Mouse (Mus musculus) kidney, postnatal 25 days (tissue): Measurements from ENCODE around the gene Wdr54.

Experiments
- DNase-seq, 2 experiments: peaks; one replicate each; pipeline ENCODE4 v3.0.0; 2021; ENCODE audit warnings: mixed read lengths in 2 of 2

The Wdr54 gene

GRCm38 (mm10) chr6:83125331-83125730 is 30.9 kb downstream of the Wdr54 start, which contains the start of gene Ino80b:
TSS of gene Ino80b (minus strand) at chr6:83125431.
- DNase-seq, result no peak

GRCm38 (mm10) chr6:83124851-83125312 is 31.3 kb downstream of the Wdr54 start:
- DNase-seq, result peak; percentile 93 to 96

- no peak for DNase-seq
These were observed 33.2 kb downstream of the Wdr54 start for GRCm38 (mm10) chr6:83122961-83123360.

- no peak for DNase-seq
These were observed 34.1 kb downstream of the Wdr54 start for GRCm38 (mm10) chr6:83121863-83122710.

GRCm38 (mm10) chr6:83120930-83121862 is 35.0 kb downstream of the Wdr54 start, which contains the start of gene Wbp1:
TSS of gene Wbp1 (minus strand) at chr6:83121559.
- peak; percentile 96 to 99 for DNase-seq

GRCm38 (mm10) chr6:83119734-83120051 is 36.5 kb downstream of the Wdr54 start:
- DNase-seq, result peak; percentile 56 to 71

GRCm38 (mm10) chr6:83118825-83119733 is 37.1 kb downstream of the Wdr54 start:
- DNase-seq, result peak in 1 of 2 experiments; percentile 56

- no peak for DNase-seq
These were observed 37.8 kb downstream of the Wdr54 start for GRCm38 (mm10) chr6:83118369-83118768.

- no peak for DNase-seq
These were observed 38.6 kb downstream of the Wdr54 start for GRCm38 (mm10) chr6:83117616-83118015.

GRCm38 (mm10) chr6:83117165-83117438 is 39.1 kb downstream of the Wdr54 start:
- DNase-seq, result no peak

GRCm38 (mm10) chr6:83116373-83117164 is 39.6 kb downstream of the Wdr54 start:
- no peak for DNase-seq

- no peak for DNase-seq
These were observed 40.4 kb downstream of the Wdr54 start for GRCm38 (mm10) chr6:83115682-83116372.

- DNase-seq, result peak; percentile 96 to 97
These were observed 41.1 kb downstream of the Wdr54 start, which contains the start of gene Mogs for GRCm38 (mm10) chr6:83115011-83115671. TSS of gene Mogs (plus strand) at chr6:83115496.

GRCm38 (mm10) chr6:83111510-83112136 is 44.6 kb downstream of the Wdr54 start:
- DNase-seq, result no peak

GRCm38 (mm10) chr6:83108762-83109668 is 47.2 kb downstream of the Wdr54 start, which contains the start of gene Mrpl53:
TSS of gene Mrpl53 (plus strand) at chr6:83109040.
- peak; percentile 84 to 90 for DNase-seq

GRCm38 (mm10) chr6:83107566-83108400 is 48.4 kb downstream of the Wdr54 start:
- peak; percentile 88 to 89 for DNase-seq

- DNase-seq, result no peak
These were observed 52.0 kb downstream of the Wdr54 start for GRCm38 (mm10) chr6:83104158-83104557.
